Mouse (Mus musculus): ENCODE measurements around the gene Ccdc85a. TPM values are rescaled to one million over a fixed set of nuclear protein-coding genes. Genes with fewer than 3 reads are reported as not detected.
"Not testable (repeated sequence)": the region's sequence is repeated elsewhere in the genome, so short reads cannot be mapped to it uniquely, and the experiment has no call there.

Ccdc85a gene
- total and polyA plus RNA-seq, 2 experiments from 2014 or later = 23.5 to 43.2 TPM

- no peak overlapping the region for H3K27ac ChIP-seq (ENCODE audit: low read depth, low read length)
- H3K4me3 ChIP-seq (ENCODE audit: low read depth, low read length) = peak overlapping the region; percentile 36
- 46% methylated on average over 2 of the region's 2 CpGs for WGBS
- no peak for TF ChIP-seq CTCF (IDR thresholded peaks at IDR 0.05; ENCODE audit: low read depth)
- DNase-seq (no peak), ATAC-seq (peak; percentile 42)
- H3K9me3 ChIP-seq (ENCODE audit: low read length) = no peaks in the 10 kb centered on the region
- H3K9ac ChIP-seq = peak overlapping the region; percentile 46
- H3K4me1 ChIP-seq (ENCODE audit: insufficient read depth) = 0 out of 2 replicates have a peak, but pooled peaks cover 3% of the 10 kb centered on the region
- H3K27me3 ChIP-seq (ENCODE audit: insufficient read depth, low read length) = no peaks in the 10 kb centered on the region
- H3K36me3 ChIP-seq (ENCODE audit: insufficient read depth) = no peaks in the 10 kb centered on the region
- peak overlapping the region; percentile 63 for H3K4me2 ChIP-seq (ENCODE audit: low read depth)
Measured at GRCm38 (mm10) chr11:28365929-28366244, 218.2 kb downstream of the Ccdc85a start.

GRCm38 (mm10) chr11:28365209-28365928 is 218.8 kb downstream of the Ccdc85a start:
- H3K9ac ChIP-seq = peak overlapping the region; percentile 46
- no peaks in the 10 kb centered on the region for H3K36me3 ChIP-seq (ENCODE audit: insufficient read depth)
- H3K4me2 ChIP-seq (ENCODE audit: low read depth) = peak overlapping the region; percentile 63
- H3K9me3 ChIP-seq (ENCODE audit: low read length) = no peaks in the 10 kb centered on the region
- H3K4me3 ChIP-seq (ENCODE audit: low read depth, low read length) = peak overlapping the region; percentile 36
- no peak for TF ChIP-seq CTCF (IDR thresholded peaks at IDR 0.05; ENCODE audit: low read depth)
- DNase-seq (peak; percentile 83), ATAC-seq (peak; percentile 95)
- WGBS = 5% methylated on average over 26 of the region's 26 CpGs
- 0 out of 2 replicates have a peak, but pooled peaks cover 3% of the 10 kb centered on the region for H3K4me1 ChIP-seq (ENCODE audit: insufficient read depth)
- H3K27ac ChIP-seq (ENCODE audit: low read depth, low read length) = no peak overlapping the region
- no peaks in the 10 kb centered on the region for H3K27me3 ChIP-seq (ENCODE audit: insufficient read depth, low read length)

- no peak for DNase-seq
- Histone ChIP-seq H3K36me3 (ENCODE audit: insufficient read depth) (no peaks in the 10 kb centered on the region), H3K27me3 (ENCODE audit: insufficient read depth, low read length) (no peaks in the 10 kb centered on the region), H3K4me2 (ENCODE audit: low read depth) (no peak overlapping the region), H3K4me3 (ENCODE audit: low read depth, low read length) (no peak overlapping the region), H3K9ac (no peak overlapping the region), H3K4me1 (ENCODE audit: insufficient read depth) (no peaks in the 10 kb centered on the region), H3K9me3 (ENCODE audit: low read length) (no peaks in the 10 kb centered on the region), H3K27ac (ENCODE audit: low read depth, low read length) (no peak overlapping the region)
- no peak for TF ChIP-seq CTCF (IDR thresholded peaks at IDR 0.05; ENCODE audit: low read depth)
- WGBS = 91% methylated on average over 2 of the region's 2 CpGs
- ATAC-seq = no peak
Measured at GRCm38 (mm10) chr11:28343465-28343864, 240.7 kb downstream of the Ccdc85a start.

GRCm38 (mm10) chr11:28341887-28342286 is 242.2 kb downstream of the Ccdc85a start:
- H3K9ac ChIP-seq = no peak overlapping the region
- H3K27ac ChIP-seq (ENCODE audit: low read depth, low read length) = no peak overlapping the region
- H3K4me1 ChIP-seq (ENCODE audit: insufficient read depth) = no peaks in the 10 kb centered on the region
- no peaks in the 10 kb centered on the region for H3K9me3 ChIP-seq (ENCODE audit: low read length)
- no peaks in the 10 kb centered on the region for H3K36me3 ChIP-seq (ENCODE audit: insufficient read depth)
- no peak for ATAC-seq
- no peak overlapping the region for H3K4me3 ChIP-seq (ENCODE audit: low read depth, low read length)
- 66% methylated on average over 5 of the region's 5 CpGs for WGBS
- DNase-seq = no peak
- no peak overlapping the region for H3K4me2 ChIP-seq (ENCODE audit: low read depth)
- no peaks in the 10 kb centered on the region for H3K27me3 ChIP-seq (ENCODE audit: insufficient read depth, low read length)
- TF ChIP-seq CTCF (IDR thresholded peaks at IDR 0.05; ENCODE audit: low read depth) = peak; percentile 43; the same call in 1 of the 2 replicates

GRCm38 (mm10) chr11:28339224-28340150 is 244.6 kb downstream of the Ccdc85a start, which contains the start of gene Gm6685:
Gm6685 (minus strand) TSS chr11:28339867.
- not testable (repeated sequence) for H3K27me3 ChIP-seq (ENCODE audit: insufficient read depth, low read length); H3K4me3 ChIP-seq (ENCODE audit: low read depth, low read length); H3K9me3 ChIP-seq (ENCODE audit: low read length); H3K4me2 ChIP-seq (ENCODE audit: low read depth); DNase-seq; H3K4me1 ChIP-seq (ENCODE audit: insufficient read depth); ATAC-seq; H3K27ac ChIP-seq (ENCODE audit: low read depth, low read length); H3K36me3 ChIP-seq (ENCODE audit: insufficient read depth); H3K9ac ChIP-seq
- WGBS = 95% methylated on average over 38 of the region's 45 CpGs

Other genes with a start within 250 kb of the Ccdc85a start
- gene Gm6685, start 244.5 kb downstream of the Ccdc85a start, total RNA-seq (2014; rRNA removed) = not detected in 2 replicates
- gene Gm6685, start 244.5 kb downstream of the Ccdc85a start, polyA plus RNA-seq (2015; fragmentation: Nextera tagmentation; extraction: Ambion mirVana) = not detected in 2 replicates

Measured in forebrain, postnatal 0 days (tissue).